In the genomic region with DNA sequence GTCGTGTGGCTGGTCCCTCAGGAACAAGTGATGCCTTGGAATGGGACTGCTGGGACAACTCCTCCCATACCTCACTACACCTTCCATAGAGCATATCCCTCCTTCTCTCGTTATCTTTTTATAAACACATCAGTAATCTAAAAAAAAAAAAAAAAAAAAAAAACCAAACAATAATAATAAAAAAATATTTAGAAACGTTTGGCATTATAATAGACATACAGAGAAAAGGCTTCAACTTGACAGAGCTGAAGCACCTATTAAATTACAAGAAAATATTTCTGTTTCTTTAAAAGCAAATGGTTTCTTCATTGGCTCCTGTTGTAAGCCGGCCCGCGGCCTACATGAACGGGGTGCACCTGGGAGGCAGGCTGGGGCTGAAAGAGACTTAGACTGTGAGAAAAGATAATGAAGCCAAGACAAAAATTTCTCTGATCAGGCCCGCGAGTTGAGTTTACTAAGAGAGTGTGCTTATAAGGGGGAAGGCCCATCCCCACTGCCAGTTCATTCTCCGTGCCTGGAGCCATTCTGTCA, we compare ENCODE assay signal across 8 mouse cellular contexts. TPM values are rescaled to one million over a fixed set of nuclear protein-coding genes. Genes with fewer than 3 reads are reported as not detected.
DNase-seq lines count a peak whose midpoint lies in the region; ATAC-seq and TF ChIP-seq lines count a peak whose summit lies in the region.

No protein-coding gene starts in this region.

- no peaks in the 10 kb centered on the region for H3K9me3 ChIP-seq in kidney, embryonic 14.5 days (ENCODE audit: control insufficient read depth, low read length)
- no peaks in the 10 kb centered on the region for H3K9me3 ChIP-seq in G1E (replicated peaks)
- no peaks in the 10 kb centered on the region for H3K9me3 ChIP-seq in forebrain, embryonic 15.5 days
- H3K9me3 ChIP-seq in liver, embryonic 16.5 days (replicated peaks; ENCODE audit: control insufficient read depth, low read length), result no peaks in the 10 kb centered on the region

- ATAC-seq in kidney, embryonic 14.5 days (ENCODE audit: low FRiP score, low TSS enrichment), result no peak
- ATAC-seq in G1E (ENCODE audit: extremely low read depth, insufficient number of reproducible peaks, low FRiP score, poor library complexity, severe bottlenecking), result no peak
- ATAC-seq in forebrain, embryonic 15.5 days (replicated peaks), result no peak
- ATAC-seq in liver, embryonic 16.5 days (ENCODE audit: low read depth), result peak; percentile 39

- WGBS in kidney, embryonic 14.5 days, result 54% methylated on average over 10 of the region's 10 CpGs
- WGBS in forebrain, embryonic 15.5 days, result 44% methylated on average over 10 of the region's 10 CpGs
- 21% methylated on average over 10 of the region's 10 CpGs for WGBS in liver, embryonic 16.5 days (ENCODE audit: insufficient replicate concordance)

- H3K36me3 ChIP-seq in kidney, embryonic 14.5 days (ENCODE audit: control insufficient read depth, insufficient read depth, low read length), result no peaks in the 10 kb centered on the region
- H3K36me3 ChIP-seq in G1E (replicated peaks), result peaks cover 20% of the 10 kb centered on the region
- H3K36me3 ChIP-seq in forebrain, embryonic 15.5 days, result no peaks in the 10 kb centered on the region
- H3K36me3 ChIP-seq in liver, embryonic 16.5 days (ENCODE audit: control insufficient read depth, insufficient read depth), result no peaks in the 10 kb centered on the region

- peak overlapping the region; percentile 34 for H3K4me2 ChIP-seq in kidney, embryonic 14.5 days (replicated peaks; ENCODE audit: low read depth, low read length)
- peak overlapping the region; percentile 22 for H3K4me2 ChIP-seq in forebrain, embryonic 15.5 days (replicated peaks)
- H3K4me2 ChIP-seq in liver, embryonic 16.5 days (ENCODE audit: low read depth, low read length), result peak overlapping the region; percentile 61

- peak overlapping the region; percentile 27; the same call in 1 of the 2 replicates for H3K4me3 ChIP-seq in kidney, embryonic 14.5 days (ENCODE audit: low read length)
- H3K4me3 ChIP-seq in G1E (ENCODE audit: low read depth, low read length), result peak overlapping the region; percentile 69; the same call in 1 of the 2 replicates
- no peak overlapping the region for H3K4me3 ChIP-seq in forebrain, embryonic 15.5 days
- H3K4me3 ChIP-seq in liver, embryonic 16.5 days (ENCODE audit: low read depth, low read length), result peak overlapping the region; percentile 62

- no peak for DNase-seq in kidney, postnatal 14 days
- DNase-seq in G1E (ENCODE audit: low spot score), result no peak
- DNase-seq in cerebellum, postnatal 25 days, result no peak
- no peak for DNase-seq in cerebellum, postnatal 14 days
- no peak for DNase-seq in gastrocnemius, postnatal 4 days (ENCODE audit: low spot score in 2 of 2)

- H3K27me3 ChIP-seq in kidney, embryonic 14.5 days (ENCODE audit: control insufficient read depth, insufficient read depth, low read length), result no peaks in the 10 kb centered on the region
- peaks cover 4% of the 10 kb centered on the region; the same call in 1 of the 2 replicates for H3K27me3 ChIP-seq in G1E (ENCODE audit: insufficient read depth, low read length)
- H3K27me3 ChIP-seq in forebrain, embryonic 15.5 days, result no peaks in the 10 kb centered on the region
- H3K27me3 ChIP-seq in liver, embryonic 16.5 days (ENCODE audit: control insufficient read depth, insufficient read depth, low read depth, low read length), result no peaks in the 10 kb centered on the region

- no peak for TF ChIP-seq CTCF in G1E (IDR thresholded peaks at IDR 0.05; ENCODE audit: low read depth, low read length)

- H3K4me1 ChIP-seq in kidney, embryonic 14.5 days (ENCODE audit: control insufficient read depth, insufficient read depth, low read length), result 0 out of 2 replicates have a peak, but pooled peaks cover 2% of the 10 kb centered on the region
- H3K4me1 ChIP-seq in G1E (ENCODE audit: insufficient read depth, low read depth, low read length), result peaks cover 11% of the 10 kb centered on the region
- no peaks in the 10 kb centered on the region for H3K4me1 ChIP-seq in forebrain, embryonic 15.5 days
- H3K4me1 ChIP-seq in liver, embryonic 16.5 days (ENCODE audit: control insufficient read depth, low read depth, low read length), result peaks cover 12% of the 10 kb centered on the region

- H3K9ac ChIP-seq in kidney, embryonic 14.5 days (ENCODE audit: low read depth, low read length), result no peak overlapping the region
- H3K9ac ChIP-seq in forebrain, embryonic 15.5 days (replicated peaks), result no peak overlapping the region
- H3K9ac ChIP-seq in liver, embryonic 16.5 days (ENCODE audit: low read depth, low read length), result peak overlapping the region; percentile 51

- no peak overlapping the region for H3K27ac ChIP-seq in kidney, embryonic 14.5 days (ENCODE audit: low read depth, low read length)
- no peak overlapping the region for H3K27ac ChIP-seq in forebrain, embryonic 15.5 days (replicated peaks)
- peak overlapping the region; percentile 74 for H3K27ac ChIP-seq in liver, embryonic 16.5 days (ENCODE audit: low read length)

RNA-seq across cellular contexts. Expression of a gene that starts 0.5 kb away (rescaled TPM):
- polyA plus RNA-seq in kidney, embryonic 14.5 days (2014; fragmentation: Nextera tagmentation; extraction: Ambion mirVana), result 9.9 and 13.4 TPM in 2 replicates
- total RNA-seq in G1E (2014; fragmentation: Nextera tagmentation) (9.0 and 9.9 TPM in 2 replicates), G1E (2017) (23.6 and 25.8 TPM in 2 replicates)
- polyA plus RNA-seq in G1E (2012), result 0.30 and 0.53 TPM in 2 replicates
- polyA plus RNA-seq in forebrain, embryonic 15.5 days (2015; fragmentation: Nextera tagmentation; extraction: Ambion mirVana), result 1.1 and 1.8 TPM in 2 replicates
- polyA plus RNA-seq in liver, embryonic 16.5 days (2015; fragmentation: Nextera tagmentation; extraction: Ambion mirVana), result 7.2 and 9.8 TPM in 2 replicates
- total RNA-seq in gastrocnemius, postnatal 4 days (2021), result 1 to 10 TPM; 2.3 to 3.2 TPM

RNA-seq across cellular contexts. Expression of a gene that starts 8.9 kb away (rescaled TPM):
- polyA plus RNA-seq in kidney, embryonic 14.5 days (2014; fragmentation: Nextera tagmentation; extraction: Ambion mirVana), result 51.3 and 54.1 TPM in 2 replicates
- not detected in 2 replicates for total RNA-seq in G1E (2014; fragmentation: Nextera tagmentation)
- total RNA-seq in G1E (2017), result not detected in 2 replicates
- not detected in 2 replicates for polyA plus RNA-seq in G1E (2012)
- 1.1 TPM in 2 replicates for polyA plus RNA-seq in forebrain, embryonic 15.5 days (2015; fragmentation: Nextera tagmentation; extraction: Ambion mirVana)
- polyA plus RNA-seq in liver, embryonic 16.5 days (2015; fragmentation: Nextera tagmentation; extraction: Ambion mirVana), result 11.0 and 11.4 TPM in 2 replicates
- total RNA-seq in gastrocnemius, postnatal 4 days (2021), result 10 to 100 TPM; 18.9 to 19.4 TPM

RNA-seq across cellular contexts. Expression of a gene that starts 28.4 kb away (rescaled TPM):
- polyA plus RNA-seq in kidney, embryonic 14.5 days (2014; fragmentation: Nextera tagmentation; extraction: Ambion mirVana), result 1.1 and 1.4 TPM in 2 replicates
- not detected in 2 replicates for total RNA-seq in G1E (2014; fragmentation: Nextera tagmentation)
- total RNA-seq in G1E (2017), result 0.05 TPM in 1 of 2 replicates, not detected in the other
- not detected in 2 replicates for polyA plus RNA-seq in G1E (2012)
- 0.33 and 0.42 TPM in 2 replicates for polyA plus RNA-seq in forebrain, embryonic 15.5 days (2015; fragmentation: Nextera tagmentation; extraction: Ambion mirVana)
- polyA plus RNA-seq in liver, embryonic 16.5 days (2015; fragmentation: Nextera tagmentation; extraction: Ambion mirVana), result 1.0 and 1.1 TPM in 2 replicates
- total RNA-seq in gastrocnemius, postnatal 4 days (2021), result 1 to 10 TPM; 5.0 to 7.3 TPM

RNA-seq across cellular contexts. Expression of a gene that starts 32.6 kb away (rescaled TPM):
- 42.7 and 49.9 TPM in 2 replicates for polyA plus RNA-seq in kidney, embryonic 14.5 days (2014; fragmentation: Nextera tagmentation; extraction: Ambion mirVana)
- total RNA-seq in G1E (2014; fragmentation: Nextera tagmentation), result 0.44 TPM in 1 of 2 replicates, not detected in the other
- total RNA-seq in G1E (2017), result 0.87 and 0.99 TPM in 2 replicates
- polyA plus RNA-seq in G1E (2012), result 0.03 and 0.11 TPM in 2 replicates
- 5.7 and 5.8 TPM in 2 replicates for polyA plus RNA-seq in forebrain, embryonic 15.5 days (2015; fragmentation: Nextera tagmentation; extraction: Ambion mirVana)
- polyA plus RNA-seq in liver, embryonic 16.5 days (2015; fragmentation: Nextera tagmentation; extraction: Ambion mirVana), result 8.9 and 9.9 TPM in 2 replicates
- total RNA-seq in gastrocnemius, postnatal 4 days (2021), result 10 to 100 TPM; 30.3 to 35.4 TPM

RNA-seq across cellular contexts. Expression of a gene that starts 42.9 kb away (rescaled TPM):
- 3.2 and 4.8 TPM in 2 replicates for polyA plus RNA-seq in kidney, embryonic 14.5 days (2014; fragmentation: Nextera tagmentation; extraction: Ambion mirVana)
- not detected in 2 replicates for total RNA-seq in G1E (2014; fragmentation: Nextera tagmentation)
- not detected in 2 replicates for total RNA-seq in G1E (2017)
- polyA plus RNA-seq in G1E (2012), result not detected in 2 replicates
- polyA plus RNA-seq in forebrain, embryonic 15.5 days (2015; fragmentation: Nextera tagmentation; extraction: Ambion mirVana), result 1.2 TPM in 1 of 2 replicates, not detected in the other
- polyA plus RNA-seq in liver, embryonic 16.5 days (2015; fragmentation: Nextera tagmentation; extraction: Ambion mirVana), result 0.40 TPM in 1 of 2 replicates, not detected in the other
- 1 to 10 TPM; 2.4 to 4.7 TPM for total RNA-seq in gastrocnemius, postnatal 4 days (2021)
